Mouse (Mus musculus) G1E (cell line): ENCODE data around the gene Efcab9. TPM values are rescaled to one million over a fixed set of nuclear protein-coding genes. Genes with fewer than 3 reads are reported as not detected.

Experiments used
- ATAC-seq: 2 replicates; pipeline ENCODE4 v1.8.0; 2016; ENCODE audit warnings: mild to moderate bottlenecking; ENCODE audit not compliant: insufficient number of reproducible peaks, poor library complexity, low FRiP score, severe bottlenecking; ENCODE audit errors: extremely low read depth
- DNase-seq: peaks from one replicate; pipeline ENCODE4 v3.0.0; 2012; ENCODE audit warnings: low spot score
- H3K27me3 ChIP-seq: 2 replicates; pipeline ENCODE4 v1.6.1; 2012; ENCODE audit warnings: mild to moderate bottlenecking, low read length, inconsistent platforms; ENCODE audit not compliant: insufficient read depth
- H3K36me3 ChIP-seq: replicated peaks from 2 replicates; pipeline ENCODE3; 2012; ENCODE audit warnings: mild to moderate bottlenecking, inconsistent platforms
- H3K4me1 ChIP-seq: 2 replicates; pipeline ENCODE4 v1.6.1; 2012; ENCODE audit warnings: low read depth, low read length, inconsistent platforms, mixed read lengths; ENCODE audit not compliant: insufficient read depth
- H3K4me3 ChIP-seq: 2 replicates; pipeline ENCODE4 v1.5.1; 2012; ENCODE audit warnings: low read depth, mild to moderate bottlenecking, inconsistent platforms, low read length, moderate library complexity, mixed read lengths
- H3K9me3 ChIP-seq: replicated peaks from 2 replicates; pipeline ENCODE4 v1.6.1; 2012; ENCODE audit warnings: inconsistent platforms
- CTCF ChIP-seq: IDR thresholded peaks from 2 replicates; pipeline ENCODE4 v1.5.1; 2012; ENCODE audit warnings: low read depth, low read length, inconsistent platforms, mixed read lengths
- GATA1 ChIP-seq: IDR thresholded peaks from 2 replicates; pipeline ENCODE4 v1.6.1; 2012; ENCODE audit warnings: borderline replicate concordance, low read length, inconsistent platforms, mixed read lengths
- GATA2 ChIP-seq: IDR thresholded peaks from 2 replicates; pipeline ENCODE4 v1.6.1; 2012; ENCODE audit warnings: low read depth, low read length, inconsistent platforms, borderline replicate concordance
- POLR2AphosphoS5 ChIP-seq: IDR thresholded peaks from 2 replicates; pipeline ENCODE4 v1.6.1; 2012; ENCODE audit warnings: low read depth, low read length, inconsistent platforms; ENCODE audit not compliant: insufficient replicate concordance
- TAL1 ChIP-seq: conservative IDR thresholded peaks from 2 replicates; pipeline ENCODE4 v1.6.1; 2012; ENCODE audit warnings: low read depth, low read length, inconsistent platforms, mixed read lengths
- polyA plus RNA-seq: library from polyadenylated mRNA; stranded (reverse); fragments of >175 nt; gene quantifications from 2 replicates; pipeline ENCODE4 v1.2.3, GENCODE M21; 2012
- total RNA-seq, 2 experiments: library from RNA; stranded (forward) in 1 of 2; stranded (reverse) in 1 of 2; fragments of 200-1000 nt in 1 of 2; fragments of >200 nt in 1 of 2; fragmentation: Nextera tagmentation in 1 of 2; gene quantifications; 2 replicates each; pipeline ENCODE4 v1.2.3; 2014 to 2017

Gene Efcab9
- total and polyA plus RNA-seq, 3 experiments = 1.4 to 5.5 TPM; not detected in 1

DNA sequence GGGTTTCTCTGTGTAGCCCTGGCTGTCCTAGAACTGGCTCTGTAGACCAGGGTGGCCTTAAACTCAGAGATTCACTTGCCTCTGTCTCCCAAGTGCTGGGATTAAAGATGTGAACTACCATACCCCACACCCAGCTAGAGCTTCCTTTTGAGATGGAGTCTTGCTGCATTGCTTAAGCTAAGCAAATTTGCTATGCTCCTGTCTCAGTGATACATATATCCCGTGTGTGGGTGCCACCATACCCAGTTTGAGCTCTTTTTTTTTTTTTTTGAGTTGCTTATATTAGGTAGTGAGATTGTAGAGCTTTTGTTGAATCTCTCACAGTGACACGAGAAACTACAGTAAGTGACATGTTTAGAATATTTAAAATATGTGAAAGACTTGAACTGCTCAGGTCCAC lies 36.6 kb downstream of the Efcab9 start:
- ATAC-seq = no peak
- H3K36me3 ChIP-seq = no peaks in the 10 kb centered on the region
- TF ChIP-seq TAL1 (no peak), GATA1 (no peak), POLR2AphosphoS5 (no peak), GATA2 (no peak), CTCF (no peak)
- H3K4me1 ChIP-seq = no peaks in the 10 kb centered on the region
- H3K4me3 ChIP-seq = no peak overlapping the region
- H3K9me3 ChIP-seq = no peaks in the 10 kb centered on the region
- no peak for DNase-seq
- no peaks in the 10 kb centered on the region; the same call in 1 of the 2 replicates for H3K27me3 ChIP-seq

- H3K4me3 ChIP-seq = no peak overlapping the region
- TF ChIP-seq POLR2AphosphoS5 (no peak), CTCF (no peak), GATA1 (no peak), TAL1 (no peak), GATA2 (no peak)
These were observed 38.6 kb downstream of the Efcab9 start for GRCm38 (mm10) chr11:32493312-32493711.

DNA sequence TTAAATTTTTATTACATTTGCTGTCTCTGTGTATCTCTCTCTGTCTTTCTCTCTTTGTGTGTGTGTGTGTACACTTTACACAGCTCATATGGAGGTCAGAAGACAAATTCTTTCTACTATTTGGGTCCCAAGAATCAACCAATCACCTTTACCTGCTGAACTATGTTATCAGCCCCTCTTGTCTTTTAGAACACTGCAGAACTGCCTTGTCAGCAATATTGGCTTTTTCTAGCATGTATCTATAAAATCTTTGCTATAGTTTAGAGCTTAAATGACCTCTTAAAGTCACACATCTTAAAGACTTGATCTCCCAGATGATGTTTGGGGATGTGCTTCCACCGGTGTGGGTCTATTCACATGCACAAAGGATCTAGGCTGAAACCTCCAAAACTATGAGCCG lies 40.8 kb downstream of the Efcab9 start:
- no peaks in the 10 kb centered on the region for H3K4me1 ChIP-seq
- H3K36me3 ChIP-seq = no peaks in the 10 kb centered on the region
- H3K27me3 ChIP-seq = peaks cover 5% of the 10 kb centered on the region; the same call in 1 of the 2 replicates
- DNase-seq = no peak
- TF ChIP-seq TAL1 (no peak), GATA2 (no peak), POLR2AphosphoS5 (no peak), CTCF (no peak), GATA1 (no peak)
- no peaks in the 10 kb centered on the region for H3K9me3 ChIP-seq
- H3K4me3 ChIP-seq = no peak overlapping the region
- no peak for ATAC-seq

More at GRCm38 (mm10) chr11:32493312-32493711, 38.6 kb downstream of the Efcab9 start:
- Histone ChIP-seq H3K27me3 (no peaks in the 10 kb centered on the region; the same call in 1 of the 2 replicates), H3K4me1 (no peaks in the 10 kb centered on the region), H3K36me3 (no peaks in the 10 kb centered on the region), H3K9me3 (no peaks in the 10 kb centered on the region)
- DNase-seq = no peak
- no peak for ATAC-seq

DNA sequence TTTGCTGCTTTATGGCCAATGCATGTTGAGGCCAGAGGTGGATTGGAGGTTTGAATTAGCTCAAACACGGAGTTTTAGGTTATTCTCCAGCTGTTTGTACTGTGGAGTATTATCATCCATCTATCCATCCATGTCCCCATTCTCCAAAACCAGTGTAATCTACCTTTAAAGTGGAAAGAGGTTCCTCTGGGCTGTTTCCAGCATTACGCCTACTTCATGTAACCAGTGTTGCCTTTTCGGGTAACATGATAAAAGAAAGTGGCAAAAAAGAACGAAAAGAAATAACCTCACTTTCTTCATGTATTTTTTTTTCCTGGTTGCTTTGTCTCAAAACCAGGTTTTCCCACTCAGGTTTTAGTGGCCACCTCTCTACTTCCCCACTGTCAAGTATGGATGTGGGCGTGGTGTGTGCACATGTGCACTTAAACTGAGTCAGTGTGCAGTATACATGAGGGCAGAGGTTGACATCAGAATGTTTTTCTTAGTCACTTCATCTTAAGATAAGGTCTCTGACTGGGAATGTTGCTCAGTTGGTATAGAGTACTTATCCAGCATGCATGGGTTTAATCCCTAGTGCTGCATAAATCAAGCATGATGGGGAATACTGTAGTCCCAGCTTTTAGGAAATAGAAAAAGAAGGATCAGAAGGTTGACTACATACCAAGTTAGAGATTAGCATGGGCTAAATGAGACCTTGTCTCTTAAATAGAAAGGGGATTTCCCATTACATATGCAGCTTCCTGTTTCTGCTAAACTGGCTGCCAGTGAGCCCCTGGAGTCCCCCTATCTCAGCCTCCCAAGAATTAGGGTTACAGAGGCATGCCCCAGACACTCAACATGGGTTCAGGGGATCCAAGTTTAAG lies 42.8 kb downstream of the Efcab9 start:
- H3K36me3 ChIP-seq = no peaks in the 10 kb centered on the region
- H3K27me3 ChIP-seq = peaks cover 5% of the 10 kb centered on the region; the same call in 1 of the 2 replicates
- H3K9me3 ChIP-seq = no peaks in the 10 kb centered on the region
- no peak for DNase-seq
- 0 out of 2 replicates have a peak, but pooled peaks have one; percentile 22 for ATAC-seq
- no peaks in the 10 kb centered on the region for H3K4me1 ChIP-seq
- TF ChIP-seq TAL1 = no peak
- no peak for TF ChIP-seq POLR2AphosphoS5
- TF ChIP-seq CTCF = no peak
- no peak for TF ChIP-seq GATA1
- no peak for TF ChIP-seq GATA2
- no peak overlapping the region for H3K4me3 ChIP-seq

- ATAC-seq (no peak), DNase-seq (no peak)
- H3K36me3 ChIP-seq = no peaks in the 10 kb centered on the region
- H3K4me3 ChIP-seq = no peak overlapping the region
- no peaks in the 10 kb centered on the region for H3K4me1 ChIP-seq
- no peak for TF ChIP-seq GATA1
- no peak for TF ChIP-seq CTCF
- TF ChIP-seq TAL1 = no peak
- H3K9me3 ChIP-seq = no peaks in the 10 kb centered on the region
- H3K27me3 ChIP-seq = peaks cover 5% of the 10 kb centered on the region; the same call in 1 of the 2 replicates
These were observed 43.5 kb downstream of the Efcab9 start for GRCm38 (mm10) chr11:32488344-32488743.

DNA sequence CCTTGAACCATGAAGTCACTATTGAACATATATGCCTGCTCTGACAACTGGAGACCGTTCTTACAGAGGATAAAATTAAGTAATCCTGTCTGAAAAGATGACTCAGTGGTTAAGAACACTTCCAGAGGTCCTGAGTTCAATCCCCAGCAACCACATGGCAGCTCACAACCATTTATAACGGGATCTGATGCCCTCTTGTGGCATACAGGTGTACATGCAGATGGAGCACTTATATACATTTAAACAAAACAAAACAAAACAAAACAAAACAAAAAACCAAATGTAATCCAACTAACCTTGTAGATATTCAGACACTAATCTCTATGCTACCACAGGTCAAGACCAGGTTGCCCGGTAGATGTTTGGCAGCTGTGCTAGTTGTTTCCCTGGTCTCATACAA lies 44.4 kb downstream of the Efcab9 start:
- ATAC-seq (no peak), DNase-seq (no peak)
- Histone ChIP-seq H3K4me1 (no peaks in the 10 kb centered on the region), H3K9me3 (no peaks in the 10 kb centered on the region), H3K27me3 (peaks cover 5% of the 10 kb centered on the region; the same call in 1 of the 2 replicates), H3K36me3 (no peaks in the 10 kb centered on the region), H3K4me3 (no peak overlapping the region)
- TF ChIP-seq CTCF (0 out of 2 replicates have a peak, but pooled peaks have one; percentile 12), TAL1 (no peak), GATA2 (no peak)
